Mouse (Mus musculus) layer of hippocampus, adult 8-10 months (tissue): Measurements from ENCODE around the gene Oxgr1. TPM values are rescaled to one million over a fixed set of nuclear protein-coding genes. Genes with fewer than 3 reads are reported as not detected.
A peak's percentile ranks its signal among the peaks of the same experiment; 100 is the strongest.
"Not testable (repeated sequence)": the region's sequence is repeated elsewhere in the genome, so short reads cannot be mapped to it uniquely, and the experiment has no call there.

Source experiments
- DNase-seq, 2 experiments: peaks; one replicate each; pipeline ENCODE4 v3.0.0; 2022; ENCODE audit warnings: low spot score in 2 of 2
- total RNA-seq, 4 experiments: library from RNA; stranded (reverse); gene quantifications; 2 replicates each; pipeline ENCODE4 v1.2.4; 2022

Oxgr1 gene
- total RNA-seq = under 1 TPM in 1 of 4 experiments, not detected in 3; 0.09 TPM

GRCm38 (mm10) chr14:120042187-120042820 is at the start of gene Oxgr1:
Oxgr1 (minus strand) TSS chr14:120042435.
- no peak for DNase-seq

- no peak for DNase-seq
Measured at GRCm38 (mm10) chr14:120090401-120090800, 48.2 kb upstream of the Oxgr1 start.

GRCm38 (mm10) chr14:120089649-120090360 is 47.6 kb upstream of the Oxgr1 start:
- DNase-seq = no peak

GRCm38 (mm10) chr14:120089006-120089648 is 46.9 kb upstream of the Oxgr1 start:
- no peak for DNase-seq

GRCm38 (mm10) chr14:120084084-120084667 is 41.9 kb upstream of the Oxgr1 start:
- DNase-seq = no peak

DNA sequence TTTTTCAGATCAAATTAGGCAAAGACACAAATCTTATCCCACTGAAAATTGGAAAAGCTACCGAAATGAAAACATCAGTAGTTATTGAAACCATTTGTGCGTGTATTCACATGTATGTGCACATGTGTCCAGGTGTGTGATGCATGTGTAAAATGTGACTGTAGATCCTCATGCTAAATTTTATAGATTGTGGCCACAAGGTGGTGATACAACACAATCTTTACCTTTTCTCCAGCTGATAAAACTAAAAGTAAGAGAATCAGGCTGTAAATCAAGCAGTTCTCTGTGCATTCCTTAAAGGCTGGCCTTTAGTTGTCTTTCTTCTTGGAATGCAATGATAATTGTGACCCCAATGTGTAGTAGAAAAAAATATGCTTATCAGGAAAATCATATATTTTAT is 34.0 kb upstream of the Oxgr1 start:
- no peak for DNase-seq

- DNase-seq = no peak
Measured at GRCm38 (mm10) chr14:120075746-120076145, 33.5 kb upstream of the Oxgr1 start.

GRCm38 (mm10) chr14:120074231-120074630 is 32.0 kb upstream of the Oxgr1 start:
- no peak for DNase-seq

DNA sequence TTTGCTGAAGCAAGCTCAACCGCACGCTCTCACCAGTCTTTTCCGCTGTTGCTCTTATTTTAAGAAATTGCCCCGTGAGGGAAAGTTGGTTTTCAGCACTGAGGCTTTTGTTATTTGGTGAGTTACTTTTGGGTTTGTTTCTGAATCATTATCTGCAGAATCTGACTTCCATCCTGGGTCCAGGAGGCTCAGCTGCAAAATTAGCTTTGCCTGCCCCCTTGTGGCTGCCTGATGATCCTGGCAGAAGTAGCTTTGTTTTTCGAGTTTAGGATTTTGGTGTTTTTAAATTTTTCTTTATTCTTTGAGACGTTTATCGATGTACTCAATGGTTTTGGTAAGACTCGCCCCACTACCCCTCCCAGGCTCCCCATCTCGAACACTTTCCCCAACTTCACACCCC is 18.9 kb upstream of the Oxgr1 start:
- peak in 1 of 2 experiments; percentile 66 for DNase-seq

- no peak for DNase-seq
Measured at GRCm38 (mm10) chr14:120033454-120033853, 8.8 kb downstream of the Oxgr1 start.

GRCm38 (mm10) chr14:120019948-120020347 is 22.3 kb downstream of the Oxgr1 start:
- no peak for DNase-seq

- no peak for DNase-seq
Measured at GRCm38 (mm10) chr14:120009969-120010872, 32.0 kb downstream of the Oxgr1 start.

DNA sequence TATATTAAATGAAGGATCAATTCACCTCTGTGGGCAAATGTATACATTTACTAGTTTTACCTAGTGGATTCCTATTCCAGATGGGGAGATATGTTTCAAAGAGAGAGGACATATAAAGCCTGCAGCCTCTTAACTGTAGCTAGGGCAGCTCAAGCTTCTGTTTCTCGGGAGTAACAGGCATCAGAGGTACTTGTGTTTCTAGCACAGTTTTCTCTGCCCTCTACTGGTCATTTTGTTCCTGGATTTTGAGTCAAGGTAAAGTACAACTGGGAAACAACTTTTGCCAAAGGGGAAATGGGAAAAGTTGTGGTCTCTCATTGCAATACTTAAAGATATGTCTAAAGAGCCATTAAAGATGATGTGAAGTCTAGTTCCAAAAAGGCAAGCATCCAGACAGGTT is 37.1 kb downstream of the Oxgr1 start:
- no peak for DNase-seq

DNA sequence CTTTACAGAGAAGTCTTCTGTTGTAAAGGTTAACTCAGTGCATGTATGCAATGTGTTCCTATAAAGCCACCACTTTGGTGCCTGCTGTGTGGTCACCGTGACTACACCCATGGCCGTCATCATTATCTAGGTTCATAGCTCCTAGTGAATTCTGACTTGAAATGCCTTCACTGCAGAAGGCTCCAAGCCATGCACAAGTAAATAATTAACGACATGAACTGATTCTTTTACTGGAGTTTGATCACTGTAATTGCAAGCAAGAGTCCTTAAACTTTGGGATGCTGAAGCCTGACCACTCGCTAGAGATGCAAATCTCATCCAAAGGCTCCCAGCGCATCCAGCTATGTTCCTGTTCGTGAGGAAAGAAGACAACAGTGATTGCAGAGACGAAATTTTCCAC is 38.6 kb downstream of the Oxgr1 start:
- DNase-seq = no peak

- peak in 1 of 2 experiments; percentile 34 for DNase-seq
Measured at GRCm38 (mm10) chr14:120002673-120003072, 39.6 kb downstream of the Oxgr1 start.

DNA sequence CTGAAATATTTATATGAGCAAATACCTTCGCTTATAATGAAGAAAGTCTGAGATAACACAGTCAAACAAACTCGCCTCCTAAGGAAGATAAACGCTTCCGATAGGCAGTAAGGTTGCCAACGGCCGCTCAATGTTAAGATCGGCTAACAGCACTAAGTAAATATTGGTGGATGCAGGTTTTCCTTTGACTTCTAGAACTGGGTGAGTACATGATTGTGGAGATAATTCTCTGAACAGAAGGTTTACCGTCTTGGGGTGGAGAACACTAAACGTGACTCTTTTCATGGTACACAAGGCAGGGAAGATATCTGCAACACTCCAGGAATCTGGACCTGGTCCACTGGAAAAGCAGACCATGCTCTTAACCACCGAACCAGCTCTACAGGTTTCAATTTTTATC is 52.6 kb downstream of the Oxgr1 start:
- DNase-seq = no peak

- DNase-seq = no peak
Measured at GRCm38 (mm10) chr14:119988937-119989645, 53.1 kb downstream of the Oxgr1 start.

GRCm38 (mm10) chr14:119987257-119987656 is 55.0 kb downstream of the Oxgr1 start:
- no peak for DNase-seq

DNA sequence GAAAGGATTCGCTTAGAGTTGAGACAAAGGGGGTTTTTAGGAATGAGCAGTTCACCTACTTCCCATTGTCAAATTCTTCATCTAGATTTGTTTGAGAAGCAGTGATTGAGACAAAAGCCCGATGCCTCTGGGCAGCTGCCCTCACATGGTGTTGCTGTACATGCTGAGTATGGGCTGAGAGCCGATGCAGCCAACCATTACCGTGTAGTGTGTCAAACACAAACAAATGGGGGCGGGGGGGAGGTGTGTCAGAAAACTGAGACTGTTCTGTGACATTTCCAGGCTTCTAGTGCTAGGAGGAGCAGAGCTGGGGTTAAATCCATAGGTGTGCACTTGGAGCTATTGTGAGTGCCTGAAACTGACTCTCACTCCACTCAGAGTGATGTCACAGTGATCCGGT is 55.5 kb downstream of the Oxgr1 start:
- DNase-seq = no peak

GRCm38 (mm10) chr14:119986351-119986750 is 55.9 kb downstream of the Oxgr1 start:
- not testable (repeated sequence) for DNase-seq
